Mouse (Mus musculus): ENCODE results near the gene Sdha.

- TF ChIP-seq CTCF (IDR thresholded peaks at IDR 0.05; ENCODE audit: extremely low read depth, insufficient read length, insufficient replicate concordance, low read depth, low read length): no peak
- TF ChIP-seq POLR2A (IDR thresholded peaks at IDR 0.05; ENCODE audit: low read depth, low read length): peak; percentile 84
These were observed at the start of gene Sdha, which contains the start of gene Ccdc127 for GRCm38 (mm10) chr13:74349566-74350434.

Measured in small intestine, adult 2 months (tissue).